Mouse (Mus musculus): ENCODE measurements around the gene Gm48551.

Gm48551 gene

GRCm38 (mm10) chr10:81356991-81357844 lies 27.0 kb upstream of the Gm48551 start, which contains the start of gene Mfsd12:
Gene Mfsd12, plus strand, starts transcription at chr10:81357491.
- DNase-seq (ENCODE audit: low read depth): peak; percentile 93

- no peak for DNase-seq (ENCODE audit: low read depth)
These were observed 26.1 kb upstream of the Gm48551 start for GRCm38 (mm10) chr10:81358209-81358608.

- DNase-seq (ENCODE audit: low read depth): no peak
These were observed 25.4 kb upstream of the Gm48551 start for GRCm38 (mm10) chr10:81358841-81359240.

- DNase-seq (ENCODE audit: low read depth): no peak
These were observed 23.5 kb upstream of the Gm48551 start for GRCm38 (mm10) chr10:81360721-81361120.

- DNase-seq (ENCODE audit: low read depth): no peak
These were observed 21.8 kb upstream of the Gm48551 start for GRCm38 (mm10) chr10:81362336-81362949.

- no peak for DNase-seq (ENCODE audit: low read depth)
These were observed 20.6 kb upstream of the Gm48551 start for GRCm38 (mm10) chr10:81363436-81364346.

- DNase-seq (ENCODE audit: low read depth): no peak
These were observed 19.6 kb upstream of the Gm48551 start for GRCm38 (mm10) chr10:81364666-81365065.

GRCm38 (mm10) chr10:81365073-81365472 lies 19.2 kb upstream of the Gm48551 start:
- no peak for DNase-seq (ENCODE audit: low read depth)

GRCm38 (mm10) chr10:81365672-81366476 lies 18.4 kb upstream of the Gm48551 start, which contains the start of gene 4930404N11Rik:
Gene 4930404N11Rik, minus strand, starts transcription at chr10:81365816.
- DNase-seq (ENCODE audit: low read depth): no peak

- no peak for DNase-seq (ENCODE audit: low read depth)
These were observed 17.6 kb upstream of the Gm48551 start for GRCm38 (mm10) chr10:81366477-81367206.

- no peak for DNase-seq (ENCODE audit: low read depth)
These were observed 17.1 kb upstream of the Gm48551 start for GRCm38 (mm10) chr10:81367207-81367495.

- DNase-seq (ENCODE audit: low read depth): no peak
These were observed 8.9 kb upstream of the Gm48551 start for GRCm38 (mm10) chr10:81375322-81375721.

GRCm38 (mm10) chr10:81376561-81377361 lies 7.5 kb upstream of the Gm48551 start:
- DNase-seq (ENCODE audit: low read depth): peak; percentile 38

GRCm38 (mm10) chr10:81377362-81377664 lies 7.0 kb upstream of the Gm48551 start:
- DNase-seq (ENCODE audit: low read depth): peak; percentile 46

- DNase-seq (ENCODE audit: low read depth): no peak
These were observed 6.3 kb upstream of the Gm48551 start, which contains the start of gene Fzr1 for GRCm38 (mm10) chr10:81377793-81378552. Gene Fzr1, minus strand, starts transcription at chr10:81378516.

GRCm38 (mm10) chr10:81378553-81379182 lies 5.6 kb upstream of the Gm48551 start:
- peak; percentile 100 for DNase-seq (ENCODE audit: low read depth)

GRCm38 (mm10) chr10:81379183-81379553 lies 5.1 kb upstream of the Gm48551 start:
- DNase-seq (ENCODE audit: low read depth): no peak

- no peak for DNase-seq (ENCODE audit: low read depth)
These were observed 4.4 kb upstream of the Gm48551 start for GRCm38 (mm10) chr10:81379809-81380378.

- peak; percentile 57 for DNase-seq (ENCODE audit: low read depth)
These were observed 2.2 kb upstream of the Gm48551 start for GRCm38 (mm10) chr10:81382039-81382438.
